Mouse (Mus musculus): ENCODE data around the gene Zswim5. TPM values are rescaled to one million over a fixed set of nuclear protein-coding genes. Genes with fewer than 3 reads are reported as not detected.

Gene Zswim5
- polyA plus RNA-seq, 1 experiment = 6.3 TPM

DNA sequence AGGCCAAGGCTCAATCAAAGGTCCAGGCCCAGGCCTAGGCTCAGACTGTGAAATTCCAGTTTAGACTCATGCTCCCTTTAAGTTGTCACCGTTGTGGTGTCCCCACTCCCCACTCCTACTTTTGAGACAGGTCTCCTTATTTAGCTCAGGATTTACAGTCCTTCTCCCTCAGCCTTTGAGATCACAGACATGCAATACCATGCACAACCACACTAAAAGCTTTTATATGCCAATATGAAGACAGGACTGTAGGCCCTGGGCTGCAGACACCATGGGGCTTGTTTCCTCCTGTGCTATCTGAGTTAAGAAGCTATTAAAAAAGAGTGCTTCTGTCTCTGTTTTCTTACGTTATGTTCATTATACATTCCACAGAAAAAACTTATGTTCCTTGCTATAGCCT lies 140.6 kb downstream of the Zswim5 start:
- TF ChIP-seq POLR2A (IDR thresholded peaks at IDR 0.05; ENCODE audit: extremely low read depth, insufficient read depth, low read length) (no peak), CTCF (IDR thresholded peaks at IDR 0.05; ENCODE audit: extremely low read depth, insufficient read depth, low read length) (no peak)
- Histone ChIP-seq H3K27ac (ENCODE audit: insufficient read depth, low read length) (no peak overlapping the region), H3K4me1 (ENCODE audit: control insufficient read depth, insufficient read depth, low read length) (no peaks in the 10 kb centered on the region; the same call in 1 of the 2 replicates), H3K4me3 (ENCODE audit: insufficient read depth, low read length) (no peak overlapping the region)

DNA sequence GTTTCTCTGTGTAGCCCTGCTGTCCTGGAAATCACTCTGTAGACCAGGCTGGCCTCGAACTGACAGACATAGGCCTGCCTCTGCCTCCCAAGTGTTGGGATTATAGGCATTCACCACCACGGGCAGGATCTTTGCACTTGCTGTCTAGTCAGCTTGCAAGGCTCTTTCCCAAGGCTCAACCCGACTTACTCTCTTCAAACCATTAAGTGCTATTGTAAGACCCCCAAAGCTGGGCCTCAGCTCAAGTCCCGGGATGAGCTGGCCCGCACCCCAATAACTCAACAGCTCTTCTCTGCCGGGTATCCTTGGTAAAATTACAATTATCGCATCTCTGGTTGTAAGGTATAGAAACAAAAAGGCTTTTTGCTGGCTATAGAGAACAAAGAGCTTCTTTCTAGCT lies 141.2 kb downstream of the Zswim5 start:
- H3K4me1 ChIP-seq (ENCODE audit: control insufficient read depth, insufficient read depth, low read length) = no peaks in the 10 kb centered on the region; the same call in 1 of the 2 replicates
- H3K27ac ChIP-seq (ENCODE audit: insufficient read depth, low read length) = no peak overlapping the region
- no peak for TF ChIP-seq CTCF (IDR thresholded peaks at IDR 0.05; ENCODE audit: extremely low read depth, insufficient read depth, low read length)
- TF ChIP-seq POLR2A (IDR thresholded peaks at IDR 0.05; ENCODE audit: extremely low read depth, insufficient read depth, low read length) = no peak
- H3K4me3 ChIP-seq (ENCODE audit: insufficient read depth, low read length) = no peak overlapping the region

DNA sequence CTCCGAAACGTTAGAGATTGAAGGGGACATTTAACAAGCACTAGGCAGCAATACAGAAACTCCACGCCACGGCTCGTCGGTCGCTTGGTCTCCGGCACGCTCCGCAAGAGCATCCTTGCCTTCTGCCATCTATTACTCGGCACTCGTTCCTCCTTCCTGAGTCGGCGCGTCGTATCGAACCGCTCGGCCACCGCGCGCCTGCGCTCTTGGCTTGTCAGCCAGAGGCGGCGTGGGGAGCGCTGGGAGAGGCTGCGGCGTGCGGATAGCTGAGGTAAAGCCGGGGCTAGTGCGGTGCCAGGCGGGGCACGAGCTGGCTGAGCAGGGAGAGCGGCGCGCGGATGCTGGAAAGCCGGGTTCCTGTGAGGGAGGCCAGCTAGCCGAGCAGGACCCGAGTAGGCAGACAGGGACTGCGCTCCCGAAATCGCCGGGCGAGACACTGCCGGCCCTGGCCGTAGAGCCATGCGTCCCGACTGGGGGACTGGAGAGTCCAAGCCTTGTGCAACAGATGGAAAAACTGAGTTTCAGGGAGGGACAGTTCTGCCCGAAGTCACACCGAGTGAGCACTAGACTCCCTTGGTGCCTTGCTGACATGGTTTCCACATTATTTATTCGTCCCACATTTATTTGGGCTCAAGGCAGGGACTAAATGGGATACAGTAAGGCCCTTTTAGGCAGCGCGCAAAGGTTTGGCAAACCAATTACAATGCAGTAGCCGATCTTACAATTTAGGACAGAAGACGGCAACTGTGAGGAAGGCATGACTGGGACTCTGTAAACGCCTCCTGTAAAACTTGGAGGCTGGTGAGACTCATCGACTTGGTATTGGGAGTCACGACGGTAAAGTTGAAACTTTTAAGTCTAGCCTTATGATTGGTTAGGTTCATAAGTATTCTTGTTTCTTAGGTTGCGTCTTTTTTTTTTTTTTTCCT lies 142.3 kb downstream of the Zswim5 start, which contains the start of gene Eif2b3:
Gene Eif2b3, plus strand, starts transcription at position 197 of the 929 bp plus-strand sequence.
- peak within 1 kb of the TSS; percentile 83 for H3K4me3 ChIP-seq (ENCODE audit: insufficient read depth, low read length)
- H3K4me1 ChIP-seq (ENCODE audit: control insufficient read depth, insufficient read depth, low read length) = no peaks in the 10 kb centered on the region; the same call in 1 of the 2 replicates
- TF ChIP-seq POLR2A (IDR thresholded peaks at IDR 0.05; ENCODE audit: extremely low read depth, insufficient read depth, low read length) (peak; percentile 67), CTCF (IDR thresholded peaks at IDR 0.05; ENCODE audit: extremely low read depth, insufficient read depth, low read length) (no peak)
- no peak within 1 kb of the TSS for H3K27ac ChIP-seq (ENCODE audit: insufficient read depth, low read length)

DNA sequence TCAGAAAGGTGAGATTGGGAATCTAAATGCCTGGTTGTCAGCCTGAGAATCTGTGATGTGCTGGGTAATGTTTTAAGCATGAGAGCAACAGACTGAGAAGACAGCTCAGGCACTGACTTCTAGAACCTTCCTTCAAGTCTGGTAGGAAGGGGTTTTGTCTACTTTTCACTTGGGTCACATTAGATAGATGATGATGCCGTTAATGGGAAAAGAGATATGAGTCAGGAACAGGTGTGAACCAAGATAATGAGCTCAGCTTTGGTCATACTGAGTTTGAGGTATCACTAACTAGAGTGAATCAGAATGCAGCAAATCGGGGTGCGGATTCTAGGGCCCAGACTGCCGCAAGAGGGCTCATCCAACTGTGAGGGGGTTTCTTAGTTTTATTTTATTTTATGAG lies 146.3 kb downstream of the Zswim5 start:
- H3K4me3 ChIP-seq (ENCODE audit: insufficient read depth, low read length) = no peak overlapping the region
- no peaks in the 10 kb centered on the region; the same call in 1 of the 2 replicates for H3K4me1 ChIP-seq (ENCODE audit: control insufficient read depth, insufficient read depth, low read length)
- H3K27ac ChIP-seq (ENCODE audit: insufficient read depth, low read length) = no peak overlapping the region
- TF ChIP-seq CTCF (IDR thresholded peaks at IDR 0.05; ENCODE audit: extremely low read depth, insufficient read depth, low read length) (no peak), POLR2A (IDR thresholded peaks at IDR 0.05; ENCODE audit: extremely low read depth, insufficient read depth, low read length) (no peak)

DNA sequence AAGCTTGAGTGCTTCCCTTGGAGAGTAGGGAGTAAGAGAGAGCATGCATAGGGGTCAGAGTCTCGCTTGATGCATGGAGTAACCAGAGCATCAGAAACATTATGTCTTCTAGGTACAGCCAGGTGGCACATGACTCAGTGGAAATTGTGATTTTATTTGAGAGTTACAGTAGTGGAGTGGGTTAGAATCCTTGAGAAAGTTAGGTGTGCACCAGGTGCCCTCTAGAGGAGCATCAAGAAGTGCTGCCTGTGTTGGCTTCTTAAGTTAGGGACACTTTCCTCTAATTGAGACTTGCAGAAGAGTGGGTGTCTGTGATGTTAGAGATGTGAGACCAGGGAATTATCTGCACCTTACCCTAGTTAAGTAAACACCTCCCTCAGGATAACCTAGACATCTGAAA lies 153.9 kb downstream of the Zswim5 start:
- Histone ChIP-seq H3K4me1 (ENCODE audit: control insufficient read depth, insufficient read depth, low read length) (no peaks in the 10 kb centered on the region), H3K27ac (ENCODE audit: insufficient read depth, low read length) (no peak overlapping the region), H3K4me3 (ENCODE audit: insufficient read depth, low read length) (no peak overlapping the region)
- TF ChIP-seq CTCF (IDR thresholded peaks at IDR 0.05; ENCODE audit: extremely low read depth, insufficient read depth, low read length) (peak; percentile 35; the same call in 1 of the 2 replicates), POLR2A (IDR thresholded peaks at IDR 0.05; ENCODE audit: extremely low read depth, insufficient read depth, low read length) (no peak)

Other genes with a start within 250 kb of the Zswim5 start
- 23.5 and 25.1 TPM in 2 replicates for gene Nasp, start 249.4 kb upstream of the Zswim5 start, polyA plus RNA-seq (2012; rRNA removed)
- 519 and 547 TPM in 2 replicates for gene Akr1a1, start 225.7 kb upstream of the Zswim5 start, polyA plus RNA-seq (2012; rRNA removed)
- 222 and 249 TPM in 2 replicates for gene Prdx1, start 191.8 kb upstream of the Zswim5 start, polyA plus RNA-seq (2012; rRNA removed)
- 15.6 and 18.7 TPM in 2 replicates for gene Mmachc, start 169.0 kb upstream of the Zswim5 start, polyA plus RNA-seq (2012; rRNA removed)
- gene Ccdc163, start 168.9 kb upstream of the Zswim5 start, polyA plus RNA-seq (2012; rRNA removed) = 19.3 and 19.8 TPM in 2 replicates
- 6.8 and 7.5 TPM in 2 replicates for gene Tesk2, start 156.4 kb upstream of the Zswim5 start, polyA plus RNA-seq (2012; rRNA removed)
- gene Toe1, start 69.7 kb upstream of the Zswim5 start, polyA plus RNA-seq (2012; rRNA removed) = 21.6 and 22.2 TPM in 2 replicates
- 5.7 and 5.9 TPM in 2 replicates for gene Mutyh, start 69.7 kb upstream of the Zswim5 start, polyA plus RNA-seq (2012; rRNA removed)
- 1.4 and 1.9 TPM in 2 replicates for gene Hpdl, start 55.7 kb upstream of the Zswim5 start, polyA plus RNA-seq (2012; rRNA removed)
- 68.1 and 73.8 TPM in 2 replicates for gene Urod, start 117.0 kb downstream of the Zswim5 start, polyA plus RNA-seq (2012; rRNA removed)
- gene Hectd3, start 117.9 kb downstream of the Zswim5 start, polyA plus RNA-seq (2012; rRNA removed) = 44.6 and 50.1 TPM in 2 replicates
- gene Eif2b3, start 142.0 kb downstream of the Zswim5 start, polyA plus RNA-seq (2012; rRNA removed) = 19.0 and 20.2 TPM in 2 replicates
- 1.5 and 1.8 TPM in 2 replicates for gene Ptch2, start 218.7 kb downstream of the Zswim5 start, polyA plus RNA-seq (2012; rRNA removed)
- gene Btbd19, start 248.3 kb downstream of the Zswim5 start, polyA plus RNA-seq (2012; rRNA removed) = 14.6 and 14.9 TPM in 2 replicates
- 0.68 and 1.8 TPM in 2 replicates for gene Tctex1d4, start 249.4 kb downstream of the Zswim5 start, polyA plus RNA-seq (2012; rRNA removed)